Mouse (Mus musculus) midbrain, postnatal 0 days (tissue): ENCODE measurements around the gene Tox2. TPM values are rescaled to one million over a fixed set of nuclear protein-coding genes. Genes with fewer than 3 reads are reported as not detected.

Source experiments
- ATAC-seq: fragments of 200-750 bp; cut with Nextera tagmentation; 2 replicates; pipeline ENCODE4 v1.8.0; 2017; ENCODE audit warnings: moderate number of reproducible peaks, mild to moderate bottlenecking, moderate TSS enrichment, moderate library complexity; ENCODE audit not compliant: low FRiP score
- DNase-seq: peaks from one replicate; pipeline ENCODE4 v3.0.0-alpha.2; 2015; ENCODE audit warnings: low spot score
- H3K27ac ChIP-seq: fragments of 300-500 bp; sonication (generic); 2 replicates; pipeline ENCODE4 v1.5.1; 2014; ENCODE audit warnings: low read depth, mild to moderate bottlenecking, low read length, mixed read lengths
- H3K27me3 ChIP-seq: fragments of 300-500 bp; sonication (generic); 2 replicates; pipeline ENCODE4 v1.6.1; 2014; ENCODE audit warnings: low read length, control low read depth, mixed read lengths; ENCODE audit not compliant: insufficient read depth
- H3K36me3 ChIP-seq: fragments of 300-500 bp; sonication (generic); 2 replicates; pipeline ENCODE4 v1.6.1; 2014; ENCODE audit warnings: low read length, control low read depth, mixed read lengths; ENCODE audit not compliant: insufficient read depth
- H3K4me1 ChIP-seq: fragments of 300-500 bp; sonication (generic); 2 replicates; pipeline ENCODE4 v1.6.1; 2014; ENCODE audit warnings: mild to moderate bottlenecking, control low read depth, antibody characterized with exemption, low read length, mixed read lengths; ENCODE audit not compliant: insufficient read depth
- H3K4me2 ChIP-seq: fragments of 300-500 bp; sonication (generic); 2 replicates; pipeline ENCODE4 v1.6.1; 2014; ENCODE audit warnings: low read depth, mild to moderate bottlenecking, low read length, mixed read lengths; ENCODE audit not compliant: poor library complexity, severe bottlenecking
- H3K4me3 ChIP-seq: fragments of 300-500 bp; sonication (generic); 2 replicates; pipeline ENCODE4 v1.5.1; 2014; ENCODE audit warnings: low read depth, mild to moderate bottlenecking, low read length, moderate library complexity
- H3K9ac ChIP-seq: fragments of 300-500 bp; sonication (generic); replicated peaks from 2 replicates; pipeline ENCODE4 v1.6.1; 2014; ENCODE audit warnings: mild to moderate bottlenecking, low read length, moderate library complexity, mixed read lengths; ENCODE audit not compliant: poor library complexity, severe bottlenecking
- H3K9me3 ChIP-seq: fragments of 300-500 bp; sonication (generic); 2 replicates; pipeline ENCODE4 v1.6.1; 2016; ENCODE audit warnings: low read length, control low read depth
- CTCF ChIP-seq: IDR thresholded peaks from 2 replicates; pipeline ENCODE4 v1.5.1; 2016; ENCODE audit warnings: antibody characterized with exemption, mild to moderate bottlenecking
- WGBS: fragments of 180-500 bp; shearing (Covaris S2); extraction: QIAGEN DNeasy Blood & Tissue Kit; methylation state at CpG from one replicate; pipeline ENCODE4 v1.1.7; 2014; 5-methylcytosine and 5-hydroxymethylcytosine counted together
- polyA plus RNA-seq: library from polyadenylated mRNA; unstranded; fragments of >200 nt; fragmentation: Nextera tagmentation; extraction: Ambion mirVana; gene quantifications from 2 replicates; pipeline ENCODE4 v1.2.1, GENCODE M21; 2015
- total RNA-seq: library from RNA; depleted of rRNA; stranded (reverse); fragments of >200 nt; gene quantifications from 2 replicates; pipeline ENCODE4 v1.2.3, GENCODE M21; 2014

Gene Tox2
- total and polyA plus RNA-seq, 2 experiments from 2014 or later, result 7.6 to 64.7 TPM

- 90% methylated on average over 3 of the region's 3 CpGs for WGBS
- H3K36me3 ChIP-seq, result peaks cover 12% of the 10 kb centered on the region
- H3K9ac ChIP-seq, result no peak overlapping the region
- H3K27me3 ChIP-seq, result no peaks in the 10 kb centered on the region
- no peak overlapping the region for H3K27ac ChIP-seq
- H3K4me3 ChIP-seq, result no peak overlapping the region
- no peak overlapping the region for H3K4me2 ChIP-seq
- ATAC-seq, result no peak
- H3K4me1 ChIP-seq, result no peaks in the 10 kb centered on the region
- no peaks in the 10 kb centered on the region for H3K9me3 ChIP-seq
- peak; percentile 31 for DNase-seq
- peak; percentile 65 for TF ChIP-seq CTCF
Measured at GRCm38 (mm10) chr2:163318777-163319176, 115.9 kb downstream of the Tox2 start.

- no peak overlapping the region for H3K4me3 ChIP-seq
- peaks cover 10% of the 10 kb centered on the region for H3K36me3 ChIP-seq
- H3K4me1 ChIP-seq, result no peaks in the 10 kb centered on the region
- no peak for DNase-seq
- no peak for ATAC-seq
- H3K27ac ChIP-seq, result no peak overlapping the region
- TF ChIP-seq CTCF, result no peak
- H3K4me2 ChIP-seq, result no peak overlapping the region
- no peaks in the 10 kb centered on the region for H3K9me3 ChIP-seq
- H3K9ac ChIP-seq, result no peak overlapping the region
- WGBS, result 58% methylated on average over 1 of the region's 1 CpGs
- no peaks in the 10 kb centered on the region for H3K27me3 ChIP-seq
Measured at GRCm38 (mm10) chr2:163323163-163323562, 120.2 kb downstream of the Tox2 start.

- no peaks in the 10 kb centered on the region for H3K36me3 ChIP-seq
- no peak overlapping the region for H3K9ac ChIP-seq
- WGBS, result 19% methylated on average over 7 of the region's 7 CpGs
Measured at GRCm38 (mm10) chr2:163330742-163331141, 127.8 kb downstream of the Tox2 start.

GRCm38 (mm10) chr2:163331423-163331822 lies 128.5 kb downstream of the Tox2 start:
- no peak for TF ChIP-seq CTCF
- 84% methylated on average over 6 of the region's 6 CpGs for WGBS
- H3K9ac ChIP-seq, result no peak overlapping the region

More at GRCm38 (mm10) chr2:163330742-163331141, 127.8 kb downstream of the Tox2 start:
- H3K27me3 ChIP-seq, result no peaks in the 10 kb centered on the region
- no peak overlapping the region for H3K27ac ChIP-seq
- no peaks in the 10 kb centered on the region for H3K4me1 ChIP-seq
- no peak overlapping the region for H3K4me2 ChIP-seq
- ATAC-seq (no peak), DNase-seq (peak; percentile 70)
- no peaks in the 10 kb centered on the region for H3K9me3 ChIP-seq
- peak; percentile 95 for TF ChIP-seq CTCF
- no peak overlapping the region for H3K4me3 ChIP-seq

GRCm38 (mm10) chr2:163332368-163333055 lies 129.6 kb downstream of the Tox2 start:
- no peaks in the 10 kb centered on the region for H3K4me1 ChIP-seq
- no peaks in the 10 kb centered on the region for H3K9me3 ChIP-seq
- DNase-seq, result no peak
- H3K36me3 ChIP-seq, result no peaks in the 10 kb centered on the region
- WGBS, result 82% methylated on average over 13 of the region's 13 CpGs
- no peak overlapping the region for H3K27ac ChIP-seq
- H3K27me3 ChIP-seq, result no peaks in the 10 kb centered on the region; the same call in 1 of the 2 replicates
- no peak overlapping the region for H3K4me2 ChIP-seq
- no peak for ATAC-seq
- H3K4me3 ChIP-seq, result no peak overlapping the region
- no peak overlapping the region for H3K9ac ChIP-seq
- TF ChIP-seq CTCF, result no peak

More at GRCm38 (mm10) chr2:163331423-163331822, 128.5 kb downstream of the Tox2 start:
- H3K4me3 ChIP-seq, result no peak overlapping the region
- no peak overlapping the region for H3K27ac ChIP-seq
- H3K9me3 ChIP-seq, result no peaks in the 10 kb centered on the region
- DNase-seq, result no peak
- H3K4me1 ChIP-seq, result no peaks in the 10 kb centered on the region
- H3K36me3 ChIP-seq, result no peaks in the 10 kb centered on the region
- no peaks in the 10 kb centered on the region for H3K27me3 ChIP-seq
- H3K4me2 ChIP-seq, result no peak overlapping the region
- ATAC-seq, result no peak

- peak; percentile 90 for TF ChIP-seq CTCF
- Histone ChIP-seq H3K9ac (no peak overlapping the region), H3K4me1 (no peaks in the 10 kb centered on the region), H3K4me3 (no peak overlapping the region), H3K9me3 (no peaks in the 10 kb centered on the region), H3K27ac (no peak overlapping the region), H3K27me3 (peaks cover 32% of the 10 kb centered on the region), H3K4me2 (no peak overlapping the region), H3K36me3 (no peaks in the 10 kb centered on the region)
- peak; percentile 69; the same call in 1 of the 2 replicates for ATAC-seq
- DNase-seq, result peak; percentile 83
- 17% methylated on average over 9 of the region's 9 CpGs for WGBS
Measured at GRCm38 (mm10) chr2:163340263-163340662, 137.3 kb downstream of the Tox2 start.
